Comparison of ENCODE assay signal across 20 mouse cellular contexts in genomic region chr6:147261616-147262015, GRCm38 (mm10). TPM values are rescaled to one million over a fixed set of nuclear protein-coding genes. Genes with fewer than 3 reads are reported as not detected.
DNase-seq lines count a peak whose midpoint lies in the region; ATAC-seq and TF ChIP-seq lines count a peak whose summit lies in the region.
"Had no signal": no experiment of that assay in that cellular context is flagged by ENCODE, and none has a peak within 500 bp of the region (broad histone marks: within the 10 kb centered on the region; RNA-seq: fewer than 3 reads in every experiment).

No protein-coding gene starts in this region.

- H3K4me3 ChIP-seq in forebrain, embryonic 10.5 days = peak overlapping the region; percentile 63; the same call in 1 of the 2 replicates
- H3K4me3 ChIP-seq in forebrain, embryonic 16.5 days (replicated peaks; ENCODE audit: low read length) = no peak overlapping the region
- no peak overlapping the region for H3K4me3 ChIP-seq in hindbrain, postnatal 0 days (ENCODE audit: low read length)
- no peak overlapping the region for H3K4me3 ChIP-seq in hindbrain, embryonic 11.5 days (ENCODE audit: low read depth, low read length)
- peak overlapping the region; percentile 63 for H3K4me3 ChIP-seq in embryonic facial prominence, embryonic 13.5 days
- H3K4me3 ChIP-seq: heart, embryonic 10.5 days; intestine, embryonic 15.5 days; layer of hippocampus, adult 2 months; midbrain, embryonic 10.5 days had no signal

- H3K27ac ChIP-seq in forebrain, embryonic 10.5 days = no peak overlapping the region
- H3K27ac ChIP-seq in forebrain, embryonic 16.5 days (ENCODE audit: low read length) = no peak overlapping the region
- H3K27ac ChIP-seq in hindbrain, postnatal 0 days = no peak overlapping the region
- H3K27ac ChIP-seq in hindbrain, embryonic 11.5 days (ENCODE audit: low read depth, low read length) = no peak overlapping the region
- H3K27ac ChIP-seq in embryonic facial prominence, embryonic 13.5 days = peak overlapping the region; percentile 71
- H3K27ac ChIP-seq: heart, embryonic 10.5 days; intestine, embryonic 15.5 days; kidney, postnatal 0 days; layer of hippocampus, adult 2 months; midbrain, embryonic 10.5 days had no signal

- ATAC-seq in forebrain, embryonic 16.5 days = no peak
- ATAC-seq in hindbrain, postnatal 0 days = no peak
- no peak for ATAC-seq in hindbrain, embryonic 11.5 days (ENCODE audit: low FRiP score)
- ATAC-seq in embryonic facial prominence, embryonic 13.5 days (ENCODE audit: insufficient number of reproducible peaks, insufficient read depth, low FRiP score, low TSS enrichment, low read depth) = no peak
- ATAC-seq: intestine, embryonic 15.5 days had no signal

- peaks cover 62% of the 10 kb centered on the region for H3K27me3 ChIP-seq in forebrain, embryonic 10.5 days (ENCODE audit: poor library complexity, severe bottlenecking)
- H3K27me3 ChIP-seq in forebrain, embryonic 16.5 days (replicated peaks; ENCODE audit: control insufficient read depth, insufficient read depth, low read length) = peaks cover 25% of the 10 kb centered on the region
- peaks cover 13% of the 10 kb centered on the region; the same call in 1 of the 2 replicates for H3K27me3 ChIP-seq in hindbrain, postnatal 0 days (ENCODE audit: insufficient read depth, low read length)
- H3K27me3 ChIP-seq in hindbrain, embryonic 11.5 days (ENCODE audit: control insufficient read depth, insufficient read depth, low read length) = peaks cover 28% of the 10 kb centered on the region
- peaks cover 23% of the 10 kb centered on the region for H3K27me3 ChIP-seq in embryonic facial prominence, embryonic 13.5 days

- H3K4me1 ChIP-seq in forebrain, embryonic 10.5 days = peaks cover 26% of the 10 kb centered on the region
- H3K4me1 ChIP-seq in forebrain, embryonic 16.5 days (replicated peaks; ENCODE audit: control insufficient read depth, insufficient read depth, low read length) = peaks cover 15% of the 10 kb centered on the region
- no peaks in the 10 kb centered on the region for H3K4me1 ChIP-seq in hindbrain, postnatal 0 days (ENCODE audit: insufficient read depth, low read length)
- no peaks in the 10 kb centered on the region for H3K4me1 ChIP-seq in hindbrain, embryonic 11.5 days (replicated peaks; ENCODE audit: control insufficient read depth, insufficient read depth, low read length)
- peaks cover 29% of the 10 kb centered on the region for H3K4me1 ChIP-seq in embryonic facial prominence, embryonic 13.5 days

- no peaks in the 10 kb centered on the region for H3K36me3 ChIP-seq in forebrain, embryonic 10.5 days (replicated peaks)
- H3K36me3 ChIP-seq in forebrain, embryonic 16.5 days (ENCODE audit: control insufficient read depth, insufficient read depth) = no peaks in the 10 kb centered on the region
- H3K36me3 ChIP-seq in hindbrain, postnatal 0 days (ENCODE audit: insufficient read depth, low read length) = no peaks in the 10 kb centered on the region
- H3K36me3 ChIP-seq in hindbrain, embryonic 11.5 days (ENCODE audit: control insufficient read depth, insufficient read depth, low read length) = no peaks in the 10 kb centered on the region
- 0 out of 2 replicates have a peak, but pooled peaks cover 5% of the 10 kb centered on the region for H3K36me3 ChIP-seq in embryonic facial prominence, embryonic 13.5 days
- H3K36me3 ChIP-seq: heart, embryonic 10.5 days; intestine, embryonic 15.5 days; midbrain, embryonic 10.5 days had no signal

- no peak for TF ChIP-seq CTCF in hindbrain, postnatal 0 days (IDR thresholded peaks at IDR 0.05; ENCODE audit: low read depth)

- H3K9me3 ChIP-seq in forebrain, embryonic 10.5 days = no peaks in the 10 kb centered on the region
- H3K9me3 ChIP-seq in forebrain, embryonic 16.5 days (ENCODE audit: control insufficient read depth, low read length) = no peaks in the 10 kb centered on the region
- no peaks in the 10 kb centered on the region for H3K9me3 ChIP-seq in hindbrain, postnatal 0 days (ENCODE audit: low read length)
- H3K9me3 ChIP-seq in hindbrain, embryonic 11.5 days (ENCODE audit: control insufficient read depth, low read length) = no peaks in the 10 kb centered on the region
- H3K9me3 ChIP-seq in embryonic facial prominence, embryonic 13.5 days = no peaks in the 10 kb centered on the region
- H3K9me3 ChIP-seq: heart, embryonic 10.5 days; intestine, embryonic 15.5 days; midbrain, embryonic 10.5 days had no signal

- no peak overlapping the region for H3K9ac ChIP-seq in forebrain, embryonic 16.5 days (replicated peaks; ENCODE audit: low read depth, low read length)
- no peak overlapping the region for H3K9ac ChIP-seq in hindbrain, postnatal 0 days (replicated peaks; ENCODE audit: low read length)
- no peak overlapping the region for H3K9ac ChIP-seq in hindbrain, embryonic 11.5 days (ENCODE audit: low read depth, low read length)
- peak overlapping the region; percentile 79; the same call in 1 of the 2 replicates for H3K9ac ChIP-seq in embryonic facial prominence, embryonic 13.5 days
- H3K9ac ChIP-seq: intestine, embryonic 15.5 days had no signal

- no peak for DNase-seq in forebrain, embryonic 10.5 days (ENCODE audit: extremely low spot score, low spot score)
- DNase-seq in hindbrain, postnatal 0 days (ENCODE audit: low spot score) = no peak
- no peak for DNase-seq in hindbrain, embryonic 11.5 days (ENCODE audit: low spot score)
- DNase-seq in 3T3-L1 (ENCODE audit: low read depth, low spot score) (peak; percentile 71), liver (no peak)
- no peak for DNase-seq in thymus, postnatal 25 days
- DNase-seq: cerebellum, adult 18-20 months; gastrocnemius, postnatal 14 days; heart, postnatal 36 days; lung, postnatal 10 days; right cerebral cortex, adult 18-20 months had no signal

- WGBS in forebrain, embryonic 10.5 days = 35% methylated on average over 3 of the region's 3 CpGs
- 5% methylated on average over 3 of the region's 3 CpGs for WGBS in forebrain, embryonic 16.5 days
- WGBS in hindbrain, postnatal 0 days = 25% methylated on average over 3 of the region's 3 CpGs
- 54% methylated on average over 3 of the region's 3 CpGs for WGBS in hindbrain, embryonic 11.5 days
- 11% methylated on average over 3 of the region's 3 CpGs for WGBS in embryonic facial prominence, embryonic 13.5 days

- H3K4me2 ChIP-seq in forebrain, embryonic 16.5 days (ENCODE audit: low read length) = no peak overlapping the region
- H3K4me2 ChIP-seq in hindbrain, postnatal 0 days (ENCODE audit: low read depth, low read length) = 0 out of 2 replicates have a peak overlapping the region, but pooled peaks have one; percentile 78
- H3K4me2 ChIP-seq in hindbrain, embryonic 11.5 days (replicated peaks; ENCODE audit: low read depth, low read length) = no peak overlapping the region
- peak overlapping the region; percentile 83 for H3K4me2 ChIP-seq in embryonic facial prominence, embryonic 13.5 days
- H3K4me2 ChIP-seq: intestine, embryonic 15.5 days had no signal

RNA-seq across cellular contexts. Expression of gene Pthlh, which starts 2.4 kb away (rescaled TPM):
- polyA plus RNA-seq in forebrain, embryonic 10.5 days (2016; fragmentation: Nextera tagmentation; extraction: Ambion mirVana) = 1.7 and 2.3 TPM in 2 replicates
- 1.1 and 1.2 TPM in 2 replicates for polyA plus RNA-seq in forebrain, embryonic 16.5 days (2015; fragmentation: Nextera tagmentation; extraction: Ambion mirVana)
- total RNA-seq in hindbrain, postnatal 0 days (2014; rRNA removed) = 3.2 and 6.1 TPM in 2 replicates
- polyA plus RNA-seq in hindbrain, postnatal 0 days (2015; fragmentation: Nextera tagmentation; extraction: Ambion mirVana) = 4.5 and 4.8 TPM in 2 replicates
- 5.6 and 7.4 TPM in 2 replicates for polyA plus RNA-seq in hindbrain, embryonic 11.5 days (2014; fragmentation: Nextera tagmentation; extraction: Ambion mirVana)
- polyA plus RNA-seq in embryonic facial prominence, embryonic 13.5 days (2015; fragmentation: Nextera tagmentation; extraction: Ambion mirVana) = 23.8 and 31.3 TPM in 2 replicates
- total RNA-seq: common myeloid progenitor, adult 5-6 weeks; liver, adult 2 months had no signal
- polyA plus RNA-seq: liver, adult 2 months had no signal

Comparison
In these comparisons a context has a peak if more than half of its experiments do, and no peak if none do; other contexts are left out.
1. H3K4me3 ChIP-seq: peak in forebrain, embryonic 10.5 days (single experiment) and embryonic facial prominence, embryonic 13.5 days (single experiment); none in forebrain, embryonic 16.5 days (single experiment), hindbrain, postnatal 0 days (single experiment) and hindbrain, embryonic 11.5 days (single experiment).
2. H3K4me2 ChIP-seq: peak in hindbrain, postnatal 0 days (single experiment) and embryonic facial prominence, embryonic 13.5 days (single experiment); none in forebrain, embryonic 16.5 days (single experiment) and hindbrain, embryonic 11.5 days (single experiment).